Mouse (Mus musculus): ENCODE measurements around the gene Ccdc24.

DNA sequence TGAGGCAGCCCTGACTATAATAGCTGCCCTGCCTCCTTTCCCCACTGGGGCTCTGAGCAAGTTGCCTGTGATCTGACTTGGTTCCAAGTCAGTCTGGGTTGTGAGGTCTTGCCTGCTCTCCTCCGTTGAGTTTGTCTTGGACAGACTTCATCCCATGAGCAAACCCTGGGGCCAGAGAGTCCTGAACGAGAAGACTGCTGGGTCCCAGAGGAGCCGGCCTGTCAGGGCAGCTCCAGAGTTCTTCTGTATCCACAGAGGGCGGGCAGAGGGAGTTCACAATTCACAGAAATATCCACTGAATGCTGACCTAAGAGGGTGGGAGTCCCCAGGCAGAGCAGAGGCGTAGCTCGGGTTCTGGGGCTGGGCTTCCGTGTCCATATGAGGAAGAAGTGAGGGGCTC, 21.5 kb downstream of the Ccdc24 start:
- TF ChIP-seq ZC3H11A (IDR thresholded peaks at IDR 0.05; ENCODE audit: low read depth, low read length) = no peak
- no peak for TF ChIP-seq RCOR1 (IDR thresholded peaks at IDR 0.05; ENCODE audit: low read depth, low read length)
- TF ChIP-seq ZMIZ1 (IDR thresholded peaks at IDR 0.05; ENCODE audit: low read depth, low read length) = no peak
- TF ChIP-seq CTCF (IDR thresholded peaks at IDR 0.05 in 2 of 3, conservative IDR thresholded peaks at IDR 0.05 in 1 of 3; ENCODE audit: control insufficient read depth in 1 of 3, insufficient read depth in 1 of 3, low read depth in 2 of 3, low read length in 3 of 3, poor library complexity in 1 of 3, severe bottlenecking in 1 of 3) = no peak
- TF ChIP-seq GABPA (IDR thresholded peaks at IDR 0.05; ENCODE audit: low read depth, low read length) = no peak
- TF ChIP-seq TBP (IDR thresholded peaks at IDR 0.05; ENCODE audit: low read depth, low read length) = no peak
- no peak for TF ChIP-seq USF1 (IDR thresholded peaks at IDR 0.05; ENCODE audit: low read depth, low read length)
- no peak for TF ChIP-seq EP300 (IDR thresholded peaks at IDR 0.05; ENCODE audit: low read depth in 1 of 2, low read length in 2 of 2)

All from MEL (cell line).